Mouse (Mus musculus) ovary, adult 18-20 months (tissue): ENCODE results near the gene Srcin1.

Source experiments
- DNase-seq: peaks from one replicate; pipeline ENCODE4 v3.0.0; 2022; ENCODE audit warnings: low spot score, mixed read lengths

The Srcin1 gene

DNA sequence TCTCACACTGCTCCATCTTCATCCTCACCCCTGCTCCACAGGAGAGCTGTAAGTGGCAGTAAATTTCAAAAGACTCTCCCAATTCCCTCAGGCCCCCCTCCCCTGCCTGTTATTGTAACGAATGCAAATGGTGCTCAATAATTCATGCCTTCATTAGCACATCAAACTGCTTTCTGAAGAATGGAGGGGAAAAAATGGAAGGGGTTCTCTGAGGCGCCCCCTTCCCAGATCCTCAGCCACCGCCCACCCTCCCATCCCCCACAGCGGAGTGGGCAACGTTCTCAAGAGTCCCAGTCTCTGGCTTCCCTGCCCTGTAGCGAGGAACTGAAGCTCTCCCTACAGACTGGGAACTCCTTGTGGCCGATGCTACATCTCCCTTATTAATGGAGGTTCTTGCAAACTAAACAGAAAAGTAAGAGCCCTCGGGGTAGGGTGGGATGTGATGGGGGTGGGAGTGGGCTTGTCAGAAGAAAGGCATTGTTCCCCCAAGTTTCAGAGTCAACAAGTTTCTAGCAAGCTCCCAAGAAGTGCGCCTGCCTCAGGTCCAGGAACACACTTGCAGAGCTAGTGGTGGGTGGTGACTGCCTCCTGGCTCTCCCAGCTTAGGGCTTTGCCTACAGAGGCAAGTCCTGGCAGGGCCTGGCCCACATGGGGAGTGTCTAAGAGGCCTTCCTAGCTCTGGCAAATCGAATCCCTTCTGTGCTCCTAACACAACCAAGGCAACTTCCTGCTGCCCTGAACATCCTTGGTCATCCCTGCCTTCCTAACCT, 3.3 kb upstream of the Srcin1 start:
- DNase-seq, result no peak

DNA sequence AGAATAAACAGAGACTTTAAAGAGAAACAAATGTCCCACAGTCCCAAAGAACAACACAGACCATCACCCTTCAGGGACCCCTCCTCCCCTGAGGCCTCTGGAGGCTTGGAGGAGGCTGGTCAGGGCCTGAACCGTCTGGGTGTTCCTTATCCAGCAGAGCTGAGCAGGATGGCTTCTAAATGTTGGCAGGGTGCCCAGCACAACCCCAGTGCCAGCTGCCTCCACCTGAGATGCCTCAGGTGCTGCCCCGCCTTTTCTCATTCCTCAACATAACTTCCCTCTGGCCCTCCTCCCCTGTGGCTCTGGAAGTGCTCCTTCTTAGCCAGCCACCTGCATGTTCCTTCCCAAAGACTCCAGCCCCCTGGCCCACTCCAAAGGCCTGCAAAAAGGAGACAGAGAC, 2.3 kb upstream of the Srcin1 start:
- no peak for DNase-seq

DNA sequence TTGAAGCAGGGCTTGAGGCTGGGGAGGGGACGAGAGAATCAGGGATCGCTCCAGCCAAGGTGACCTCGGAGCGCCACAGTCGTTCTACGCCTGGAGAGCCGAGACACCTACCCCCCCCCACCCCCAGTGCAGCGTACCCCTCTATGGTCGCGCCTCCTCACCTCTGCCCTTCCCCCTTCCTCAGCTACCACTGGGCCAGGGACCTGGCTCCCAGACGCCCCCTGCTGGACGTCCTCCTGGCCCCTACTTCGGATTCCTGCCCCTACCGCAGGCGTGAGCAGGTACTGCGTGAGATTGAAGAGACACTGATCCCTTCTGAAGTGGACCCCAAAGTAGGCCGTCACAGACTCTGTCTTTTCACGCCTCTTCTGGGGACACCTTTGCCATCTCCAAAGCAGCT, 348 bp downstream of the Srcin1 start:
- DNase-seq, result no peak

DNA sequence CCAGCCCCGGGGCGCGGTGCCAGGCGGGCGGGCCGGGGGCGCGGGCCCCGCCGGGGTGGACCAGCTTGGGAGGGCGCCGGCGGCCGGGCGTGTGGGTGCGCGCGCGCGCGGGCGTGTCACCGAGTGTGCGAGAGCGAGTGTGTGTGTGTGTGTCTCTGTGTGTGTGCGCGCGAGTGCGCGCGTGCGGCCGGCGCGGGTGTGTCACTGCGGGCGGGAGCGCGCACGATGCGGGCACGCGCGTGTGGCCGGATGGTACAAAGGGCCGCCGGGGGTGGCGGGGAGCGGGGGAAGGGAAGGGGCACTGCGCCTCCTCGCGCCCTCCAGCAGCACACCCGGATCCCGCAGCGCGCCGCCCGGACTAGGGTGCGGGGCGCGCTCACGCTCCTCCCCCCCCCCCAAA, 911 bp downstream of the Srcin1 start:
- DNase-seq, result no peak

DNA sequence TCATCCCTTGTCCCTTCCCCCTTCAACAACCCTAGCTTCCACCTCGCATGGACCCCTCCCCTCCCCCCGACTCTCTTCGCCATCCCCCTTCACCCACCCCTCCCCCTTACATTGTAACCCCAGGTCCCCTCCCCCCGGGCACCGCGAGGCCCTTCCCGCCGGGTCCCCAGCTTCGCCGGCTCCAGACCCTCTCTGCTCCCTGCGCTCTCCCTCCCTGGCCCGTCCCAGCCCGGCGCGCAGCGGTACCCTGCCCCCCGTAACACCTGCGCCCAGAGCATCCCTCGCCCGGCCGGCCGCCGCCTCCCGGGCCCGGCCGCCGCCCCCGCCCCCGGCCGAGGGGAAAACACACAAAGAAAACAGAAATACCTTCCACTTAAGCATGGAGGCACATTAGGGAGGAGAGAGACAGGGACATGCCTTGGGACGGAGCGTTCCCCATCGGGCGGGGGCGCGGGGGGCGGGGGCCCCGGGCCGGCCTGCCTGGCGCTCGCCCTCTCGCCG, 1.4 kb downstream of the Srcin1 start:
- no peak for DNase-seq

DNA sequence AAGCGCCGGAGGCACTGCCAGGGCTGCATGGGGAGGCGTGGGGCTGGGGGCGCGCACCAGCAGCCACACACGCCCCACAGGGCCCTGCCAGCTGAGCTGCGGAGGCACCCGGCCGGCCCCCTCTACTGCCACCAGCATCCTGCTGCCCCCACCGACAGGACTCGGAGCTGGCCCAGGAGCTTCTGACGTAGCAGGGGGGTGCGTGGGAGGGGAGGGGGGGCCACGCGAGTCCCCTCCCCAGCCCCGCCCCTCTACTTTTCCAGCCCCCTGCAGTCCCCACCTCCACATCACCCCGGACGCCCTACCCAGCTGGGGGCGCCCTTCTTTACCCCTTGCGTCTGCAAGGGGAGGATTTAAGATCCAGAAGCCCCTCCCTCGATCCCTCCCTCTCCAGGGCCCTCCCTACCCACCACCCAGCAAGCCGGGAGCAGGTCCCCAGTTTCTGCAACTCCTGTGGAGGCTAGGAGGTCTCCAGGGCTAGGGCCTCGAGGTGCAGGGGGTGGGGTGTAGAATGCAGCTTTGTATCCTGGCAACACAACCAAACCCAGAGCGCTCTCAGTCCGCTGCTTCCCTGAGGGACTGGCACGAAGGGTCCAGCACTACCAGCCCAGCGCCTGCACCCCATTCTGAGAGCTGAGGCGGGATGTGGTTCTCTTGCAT, 2.0 kb downstream of the Srcin1 start:
- no peak for DNase-seq

DNA sequence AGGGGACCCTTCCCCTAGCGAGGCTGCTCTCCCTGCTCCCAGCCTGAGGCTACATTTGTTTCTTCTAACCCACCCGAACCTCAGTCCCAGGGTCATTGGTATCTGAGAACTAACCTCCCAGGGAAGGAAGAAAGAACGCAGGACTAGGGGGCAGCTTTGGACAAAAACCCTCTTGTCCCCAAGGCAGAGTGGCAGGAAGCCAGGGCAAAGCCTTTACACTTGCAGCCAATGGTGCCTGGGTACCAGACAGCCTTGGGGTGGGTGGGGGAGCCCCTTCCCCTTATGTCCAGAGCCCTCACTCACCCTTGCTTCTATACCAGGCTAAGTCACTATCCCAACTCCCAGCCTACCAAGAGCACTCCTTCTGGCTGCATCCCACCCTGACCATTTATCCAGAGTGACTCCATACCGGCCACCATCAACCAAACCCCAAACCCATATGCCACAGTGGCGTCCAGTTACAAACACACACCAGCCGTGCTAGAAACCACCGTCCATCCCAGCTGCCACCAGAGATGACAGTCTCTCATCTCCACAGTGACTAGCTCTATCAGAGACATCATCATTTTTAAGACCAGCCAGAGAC, 3.0 kb downstream of the Srcin1 start:
- DNase-seq, result no peak

DNA sequence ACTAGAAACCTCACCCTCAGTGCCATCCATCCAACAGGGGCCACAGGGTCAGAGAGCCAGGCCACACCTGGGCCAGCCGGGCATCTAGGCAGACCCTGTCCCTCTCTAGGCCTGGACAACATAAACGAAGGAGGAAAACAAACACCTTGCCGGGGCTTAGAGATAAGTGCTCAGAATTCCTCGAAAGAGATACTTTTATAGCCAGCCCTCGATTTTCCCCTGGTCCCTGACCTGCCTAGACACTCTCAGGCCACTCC, 4.0 kb downstream of the Srcin1 start:
- DNase-seq, result no peak

DNA sequence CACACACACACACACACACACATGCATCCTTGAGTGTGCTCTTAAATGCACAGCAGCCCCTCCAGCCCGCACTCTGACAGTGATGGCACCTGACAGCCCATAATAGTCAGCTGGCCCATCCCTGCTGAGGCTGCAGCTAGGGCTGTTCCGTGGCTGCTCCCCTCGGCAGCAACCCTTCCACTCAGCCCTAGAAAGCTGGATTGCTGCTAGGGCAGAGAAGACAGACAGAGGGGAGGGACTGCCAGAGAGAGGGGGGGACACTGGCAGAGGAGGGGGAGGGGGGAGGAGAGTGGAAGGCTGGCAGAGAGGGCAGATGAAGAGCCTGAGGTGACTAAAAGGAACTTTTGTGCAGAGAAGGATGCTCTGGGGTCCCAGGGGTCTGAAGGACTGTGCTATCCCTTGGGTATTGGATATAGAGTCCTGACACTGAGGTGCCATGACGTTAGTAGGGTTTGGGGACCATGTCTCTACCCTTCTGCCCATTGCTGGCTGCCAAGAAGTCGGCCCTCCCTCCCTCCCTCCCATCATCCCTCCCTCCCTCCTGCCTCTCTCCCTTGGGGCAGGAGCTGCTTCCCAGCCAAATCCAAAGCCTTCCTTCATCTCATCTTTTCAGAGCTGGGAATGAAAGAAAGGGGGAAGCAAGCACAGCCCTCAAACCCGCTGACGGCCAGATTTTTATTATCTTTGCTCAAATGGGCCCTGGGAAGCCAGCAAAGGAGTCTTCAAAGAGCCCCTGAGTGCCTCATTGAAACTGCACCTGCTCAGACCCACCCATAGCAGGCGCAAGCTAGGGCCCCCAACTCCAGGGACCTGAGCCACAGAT, 4.5 kb downstream of the Srcin1 start:
- no peak for DNase-seq

DNA sequence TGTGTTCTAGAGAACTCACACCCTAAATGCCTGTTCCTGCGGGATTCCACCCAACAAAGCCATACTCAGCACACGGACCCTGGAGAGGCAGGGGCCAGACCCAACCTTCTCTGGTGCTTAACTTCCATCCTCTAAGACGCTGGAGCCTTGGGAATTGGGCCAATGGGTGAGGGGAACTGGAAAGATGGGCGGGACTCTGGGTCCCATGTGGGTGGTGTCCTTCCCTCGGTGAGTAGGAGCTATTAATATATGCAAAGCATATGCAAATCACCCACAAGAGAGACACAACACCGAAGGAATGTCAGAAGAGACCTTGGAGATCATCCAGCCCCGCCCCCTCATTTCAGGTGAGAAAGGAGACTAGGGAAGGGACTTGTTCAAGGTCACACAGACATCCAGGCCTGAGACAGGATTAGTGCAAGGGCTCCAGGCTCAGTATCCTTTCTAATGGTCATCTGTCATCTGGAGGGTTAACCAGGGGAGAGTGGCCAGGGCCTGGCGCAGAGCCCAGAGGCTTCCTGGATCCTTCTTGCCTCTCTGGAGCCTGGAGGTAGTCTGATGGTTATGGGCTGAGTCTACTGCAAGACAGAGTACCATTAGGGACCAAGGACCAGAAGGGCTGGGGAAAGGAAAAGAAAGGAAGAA, 5.4 kb downstream of the Srcin1 start:
- DNase-seq, result no peak

DNA sequence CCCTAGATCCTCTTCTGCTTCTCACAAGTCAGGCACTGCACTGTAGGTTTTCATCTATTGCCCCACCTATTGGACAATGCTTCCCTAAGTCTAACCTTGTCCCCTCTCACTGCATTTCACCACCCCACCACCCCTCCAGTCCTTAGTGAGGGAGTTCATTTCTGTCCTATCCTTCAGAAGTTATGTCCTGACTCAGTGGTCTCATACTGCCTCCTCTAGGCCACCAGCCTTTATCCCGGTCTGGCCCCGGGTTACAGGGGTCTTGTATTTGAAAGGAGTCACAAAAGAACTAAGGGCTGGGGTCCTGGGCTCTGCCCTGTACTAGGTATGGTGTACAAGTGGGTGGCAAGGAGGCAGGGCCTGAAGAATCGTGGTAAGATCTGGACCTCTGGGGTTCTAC, 6.2 kb downstream of the Srcin1 start:
- DNase-seq, result no peak

DNA sequence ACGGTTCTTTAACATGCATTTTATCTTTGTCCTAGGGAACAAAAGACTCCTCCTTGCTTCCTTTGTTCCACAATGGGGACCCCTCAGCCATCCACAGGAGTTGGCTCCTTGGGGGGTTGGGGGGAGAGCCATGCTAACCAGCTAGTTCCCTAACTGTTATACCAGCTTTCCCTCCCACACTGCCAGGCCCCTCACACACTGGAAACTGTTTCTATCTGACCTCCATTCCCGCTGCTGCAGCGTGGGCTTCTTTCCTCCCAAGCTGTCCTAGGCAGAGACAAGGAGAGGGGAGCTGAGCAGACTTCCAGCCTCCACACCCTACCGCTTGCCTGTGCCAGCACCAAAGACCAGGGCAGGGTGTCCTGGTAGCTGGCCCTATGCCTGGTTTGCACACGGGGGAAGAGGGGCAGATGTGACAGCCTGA, 6.7 kb downstream of the Srcin1 start:
- no peak for DNase-seq

DNA sequence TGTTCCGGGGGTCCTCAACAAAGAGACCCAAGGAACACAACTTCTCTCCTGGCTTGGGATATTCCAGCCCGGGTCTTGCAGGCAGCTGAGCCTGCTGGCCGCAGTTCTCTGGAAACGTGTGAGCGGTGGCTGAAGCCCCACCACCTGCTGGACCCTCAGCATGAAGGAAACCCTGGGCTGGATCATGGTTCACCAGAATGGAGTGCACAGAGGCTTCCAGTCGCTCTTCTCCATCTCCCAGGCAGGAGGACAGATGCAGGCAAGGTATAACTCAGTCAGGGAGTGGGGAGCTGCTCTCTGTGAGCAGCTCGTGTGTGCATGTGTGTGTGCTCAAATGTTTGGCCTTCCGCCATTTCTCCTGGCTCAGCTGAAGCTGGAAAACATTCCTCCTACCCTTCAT, 7.3 kb downstream of the Srcin1 start:
- DNase-seq, result peak; percentile 50

DNA sequence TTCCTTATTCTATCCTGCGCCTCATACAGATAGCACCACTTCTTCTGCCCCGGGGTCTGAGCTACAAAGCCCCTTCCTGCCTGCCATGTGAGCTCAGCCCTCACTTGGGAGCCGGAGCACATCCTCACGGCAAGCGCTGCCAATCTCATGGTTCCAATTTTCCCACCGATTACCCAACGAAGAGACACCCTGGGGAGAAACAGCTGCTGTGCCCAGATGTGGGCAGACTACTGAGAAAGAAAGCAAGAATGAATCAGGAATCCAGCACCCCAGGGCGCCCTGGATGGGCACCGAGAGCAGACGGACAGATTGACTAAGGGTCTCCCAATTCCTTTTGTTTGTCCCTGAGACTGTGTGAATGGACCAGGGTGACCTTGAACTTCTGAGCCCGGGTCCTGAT, 8.5 kb downstream of the Srcin1 start:
- no peak for DNase-seq

DNA sequence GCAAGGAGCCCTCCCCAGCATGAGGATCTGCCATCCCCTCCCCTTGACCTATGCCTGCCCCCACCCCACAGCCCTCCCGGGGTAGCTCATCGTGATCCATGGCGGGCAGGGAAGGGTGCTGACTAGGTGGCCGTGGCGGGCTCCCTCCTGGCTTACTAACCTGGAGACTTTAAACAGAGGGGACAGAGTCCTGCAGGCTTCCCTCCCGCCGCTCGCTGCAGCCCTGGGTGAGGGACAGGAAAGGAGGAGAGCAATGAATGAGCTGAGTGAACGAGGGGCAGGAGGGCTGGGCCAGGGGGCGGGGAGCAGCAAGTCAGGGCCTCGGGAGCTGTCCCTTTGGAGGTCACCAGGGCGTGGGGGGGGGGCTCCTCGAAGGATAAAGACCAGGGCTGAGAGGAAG, 9.4 kb downstream of the Srcin1 start:
- DNase-seq, result no peak

DNA sequence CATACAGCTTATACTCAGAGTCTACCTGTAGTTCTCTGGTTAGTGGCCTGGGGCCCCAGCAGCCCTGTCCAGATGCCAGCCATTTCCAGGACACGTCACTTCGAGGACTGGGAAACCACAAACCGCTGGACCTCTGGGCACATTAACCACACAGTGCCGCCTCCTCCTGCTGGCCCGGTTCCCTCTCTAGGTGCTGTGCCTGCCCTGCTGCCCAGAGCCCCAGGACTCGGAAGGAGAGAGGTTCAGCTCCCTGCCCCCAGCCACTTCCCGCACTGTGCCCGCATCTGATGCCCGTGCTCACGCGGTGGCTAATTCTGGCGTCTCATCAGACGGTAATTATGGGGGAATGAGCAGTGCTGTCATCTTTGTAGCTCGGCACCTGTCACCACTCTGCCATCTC, 12.3 kb downstream of the Srcin1 start:
- no peak for DNase-seq

DNA sequence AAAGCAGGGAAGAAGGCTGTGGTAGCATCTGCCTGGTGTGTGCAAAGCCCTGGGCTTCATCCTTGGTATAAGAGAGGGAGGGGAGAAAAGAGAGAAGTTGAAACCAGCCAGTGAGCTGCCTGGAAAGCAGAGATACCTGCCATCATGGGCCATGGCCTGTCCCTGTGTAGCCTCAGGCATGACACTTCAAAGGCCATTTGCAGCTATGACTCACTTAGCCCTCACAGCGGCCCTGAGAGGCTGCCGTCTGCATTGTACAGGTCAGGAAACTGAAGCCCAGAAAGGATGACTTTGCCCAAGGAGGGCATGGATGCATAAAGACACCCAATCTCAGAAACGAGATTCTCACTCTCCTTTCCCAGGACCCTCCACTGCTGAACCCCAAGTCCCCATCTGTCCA, 13.4 kb downstream of the Srcin1 start:
- DNase-seq, result no peak

DNA sequence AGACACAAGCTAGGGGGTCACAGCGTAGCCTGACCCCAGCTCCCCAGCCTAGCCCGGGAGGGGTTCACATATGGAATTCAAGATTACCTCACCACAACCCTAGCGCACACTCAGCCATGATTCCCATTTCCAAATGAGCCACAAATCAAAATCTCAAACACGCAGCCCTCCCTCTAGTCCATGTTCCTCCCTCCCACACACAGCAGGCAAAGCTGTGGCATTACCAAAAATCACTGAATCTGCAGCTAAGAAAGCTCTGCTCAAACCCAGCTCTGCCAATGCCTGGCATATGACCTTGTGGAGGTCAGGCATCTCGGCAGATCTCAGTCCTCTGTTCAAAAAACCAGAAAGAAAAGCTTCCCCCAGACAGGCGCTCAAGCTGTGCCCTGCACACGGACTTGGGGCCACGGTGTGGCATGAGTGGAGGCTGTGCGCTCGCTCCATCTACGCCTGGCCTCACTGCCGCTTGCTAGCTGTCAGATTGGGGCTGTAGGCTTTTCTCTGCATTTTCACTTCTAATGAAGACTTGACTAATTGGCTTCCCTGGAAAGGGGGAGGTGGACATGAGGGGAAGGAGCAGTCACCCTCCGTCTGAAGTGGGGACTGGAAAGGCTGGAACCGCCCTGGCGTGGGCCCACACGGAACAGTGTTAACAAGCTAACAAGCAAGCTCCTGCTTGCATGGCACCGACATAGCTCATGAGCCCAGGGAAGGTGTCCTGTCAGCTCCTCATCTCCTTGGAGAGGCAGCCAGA, 15.6 kb downstream of the Srcin1 start:
- DNase-seq, result no peak

DNA sequence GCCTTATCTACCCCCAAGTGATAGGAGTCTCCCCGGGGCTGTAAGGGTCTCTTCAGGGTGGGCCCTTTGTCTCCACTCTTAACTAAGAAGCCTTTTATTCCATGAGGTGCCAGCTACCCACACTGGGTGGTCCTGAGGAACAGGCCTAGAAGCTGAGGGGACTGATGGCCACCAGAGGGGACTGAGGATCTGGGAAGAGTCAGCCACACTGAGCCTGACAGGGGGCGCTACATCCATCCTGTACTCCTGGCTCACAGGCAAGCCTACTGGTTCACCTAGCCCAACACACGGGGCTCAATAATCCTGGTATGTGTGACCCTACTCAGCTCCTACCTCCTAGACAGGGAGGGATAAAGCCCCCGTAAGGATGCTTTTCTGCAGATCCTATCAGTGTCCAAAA, 16.4 kb downstream of the Srcin1 start:
- no peak for DNase-seq

DNA sequence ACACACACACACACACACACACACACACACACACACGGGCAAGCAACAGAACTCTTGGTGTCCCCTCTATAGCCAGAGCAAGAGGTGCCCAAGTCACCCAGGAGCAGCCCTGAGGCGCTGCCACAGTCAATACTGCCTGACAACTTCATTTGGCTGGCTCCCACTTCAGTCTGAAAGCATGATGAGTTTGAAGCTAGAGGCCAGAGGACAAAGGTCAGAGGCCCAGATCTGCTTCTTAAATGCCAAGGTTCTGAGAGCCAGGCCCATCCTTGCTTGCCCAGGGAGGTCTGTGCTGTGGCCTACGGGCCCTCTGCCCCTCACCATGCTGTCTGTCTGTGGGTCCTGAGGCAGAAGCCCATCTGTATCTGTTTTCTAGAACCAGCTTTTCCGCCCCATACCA, 18.1 kb downstream of the Srcin1 start:
- DNase-seq, result no peak

DNA sequence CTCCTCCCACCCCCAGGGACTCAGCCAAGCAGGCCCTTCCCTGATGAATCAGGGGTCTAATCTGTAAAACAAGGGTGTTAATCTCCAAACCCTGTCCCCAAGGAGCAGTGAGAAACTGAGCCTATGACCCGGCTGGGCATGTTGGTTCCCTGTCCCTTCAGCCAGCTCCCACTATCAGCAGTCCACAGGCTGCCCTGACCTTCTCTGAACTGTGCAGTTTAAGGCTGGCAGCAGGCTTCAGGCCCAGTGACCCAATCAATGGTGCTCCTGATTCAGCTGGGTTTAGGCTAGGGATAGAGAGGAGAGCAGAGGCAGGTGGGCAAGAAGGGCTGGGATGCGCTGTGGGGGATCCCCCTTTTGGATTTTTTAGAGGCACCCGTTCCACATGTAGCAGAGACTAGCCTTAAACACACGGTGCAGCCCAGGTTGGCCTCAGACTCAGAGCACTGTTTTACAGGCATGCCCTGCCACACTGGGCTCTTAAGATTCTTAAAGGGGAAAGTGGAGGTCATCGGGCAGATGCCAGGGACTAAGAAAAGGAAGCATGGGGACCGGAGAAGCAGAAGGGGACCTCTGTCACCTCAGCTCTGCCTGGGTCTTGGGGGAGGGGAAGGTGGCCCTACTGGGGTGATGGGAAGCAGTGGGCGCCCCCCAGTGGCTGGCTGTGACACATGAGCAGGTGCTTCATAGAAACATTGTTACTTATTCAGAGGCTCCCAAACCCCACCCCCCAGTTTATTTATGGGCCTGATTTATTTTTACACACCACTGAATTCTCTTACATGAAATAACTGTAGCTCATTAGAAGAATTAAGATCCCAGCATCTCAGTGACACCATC, 19.2 kb downstream of the Srcin1 start:
- DNase-seq, result peak; percentile 39
